Mouse (Mus musculus) liver, embryonic 14.5 days (tissue): ENCODE data around the gene Ppm1m. TPM values are rescaled to one million over a fixed set of nuclear protein-coding genes. Genes with fewer than 3 reads are reported as not detected.
A peak's percentile ranks its signal among the peaks of the same experiment; 100 is the strongest.

Experiments used
- ATAC-seq: fragments of 200-750 bp; cut with Nextera tagmentation; 2 replicates; pipeline ENCODE4 v1.8.0; 2017; ENCODE audit warnings: moderate number of reproducible peaks, mild to moderate bottlenecking, moderate library complexity; ENCODE audit not compliant: insufficient read depth
- DNase-seq, 3 experiments: peaks; one replicate each; pipeline ENCODE4 v3.0.0-alpha.2; 2012 to 2013; ENCODE audit warnings: low read depth in 3 of 3, low spot score in 3 of 3
- H3K27ac ChIP-seq: fragments of 300-500 bp; sonication (generic); 2 replicates; pipeline ENCODE4 v1.5.1; 2014; ENCODE audit warnings: moderate library complexity, mild to moderate bottlenecking, control low read depth, inconsistent platforms
- H3K27me3 ChIP-seq: fragments of 300-500 bp; sonication (generic); 2 replicates; pipeline ENCODE4 v1.6.1; 2014; ENCODE audit warnings: mild to moderate bottlenecking, low read length, moderate library complexity; ENCODE audit not compliant: control insufficient read depth, insufficient read depth
- H3K36me3 ChIP-seq: fragments of 300-500 bp; sonication (generic); replicated peaks from 2 replicates; pipeline ENCODE4 v1.6.1; 2014; ENCODE audit warnings: low read depth; ENCODE audit not compliant: control insufficient read depth, insufficient read depth
- H3K4me1 ChIP-seq, 2 experiments: fragments of 200-500 bp in 1 of 2; fragments of 300-500 bp in 1 of 2; sonication (generic) in 1 of 2; replicated peaks; 2 replicates each; pipeline ENCODE4 v1.6.1; 2012 to 2014; ENCODE audit warnings: antibody characterized with exemption in 1 of 2, inconsistent platforms in 1 of 2, low read length in 1 of 2; ENCODE audit not compliant: control insufficient read depth in 2 of 2, insufficient read depth in 2 of 2
- H3K4me2 ChIP-seq: fragments of 300-500 bp; sonication (generic); 2 replicates; pipeline ENCODE4 v1.6.1; 2014; ENCODE audit warnings: low read depth, mild to moderate bottlenecking, control low read depth, moderate library complexity
- H3K4me3 ChIP-seq, 2 experiments: fragments of 200-500 bp in 1 of 2; fragments of 300-500 bp in 1 of 2; sonication (generic) in 1 of 2; 2 replicates each; pipeline ENCODE4 v1.5.1; 2012 to 2014; ENCODE audit warnings: low read depth in 2 of 2, low read length in 2 of 2, mild to moderate bottlenecking in 2 of 2, control low read depth in 1 of 2, inconsistent platforms in 1 of 2, moderate library complexity in 1 of 2; ENCODE audit not compliant: insufficient read depth in 1 of 2
- H3K9ac ChIP-seq: fragments of 300-500 bp; sonication (generic); replicated peaks from 2 replicates; pipeline ENCODE4 v1.6.1; 2014; ENCODE audit warnings: mild to moderate bottlenecking, control low read depth, moderate library complexity
- H3K9me3 ChIP-seq: fragments of 300-500 bp; sonication (generic); 2 replicates; pipeline ENCODE4 v1.6.1; 2016; ENCODE audit warnings: low read length, mixed read lengths; ENCODE audit not compliant: control insufficient read depth
- CTCF ChIP-seq: IDR thresholded peaks from 2 replicates; pipeline ENCODE4 v1.5.1; 2016; ENCODE audit warnings: antibody characterized with exemption, low read depth, control low read depth
- EP300 ChIP-seq: IDR thresholded peaks from 2 replicates; pipeline ENCODE4 v1.6.1; 2016; ENCODE audit warnings: antibody characterized with exemption, low read depth
- WGBS: fragments of 180-500 bp; shearing (Covaris S2); extraction: QIAGEN DNeasy Blood & Tissue Kit; methylation state at CpG from one replicate; pipeline ENCODE4 v1.1.7; 2014; ENCODE audit not compliant: insufficient replicate concordance; 5-methylcytosine and 5-hydroxymethylcytosine counted together
- microRNA counts: library from miRNA; unstranded; fragments of <30 nt; microRNA quantifications from one replicate; lab custom pipeline; 2016
- microRNA-seq: library from miRNA; unstranded; fragments of <30 nt; microRNA quantifications from one replicate; pipeline ENCODE4, GENCODE M21; 2016
- polyA plus RNA-seq, 2 experiments: library from polyadenylated mRNA; depleted of rRNA in 1 of 2; stranded (reverse) in 1 of 2; unstranded in 1 of 2; fragments of >200 nt; fragmentation: Nextera tagmentation in 1 of 2; extraction: Ambion mirVana in 1 of 2; gene quantifications; 2 replicates each; pipeline versions ENCODE4 v1.2.1 to v1.2.3; 2012 to 2014

The Ppm1m gene
- polyA plus RNA-seq, 2 experiments = 5.9 to 10.0 TPM

- Histone ChIP-seq H3K27me3 (peaks cover 38% of the 10 kb centered on the region), H3K27ac (no peak overlapping the region), H3K36me3 (no peaks in the 10 kb centered on the region), H3K4me1 (no peaks in the 10 kb centered on the region), H3K9me3 (no peaks in the 10 kb centered on the region), H3K4me2 (no peak overlapping the region), H3K9ac (no peak overlapping the region), H3K4me3 (no peak overlapping the region)
- no peak for TF ChIP-seq EP300
- 6% methylated on average over 9 of the region's 10 CpGs for WGBS
- ATAC-seq = no peak
- DNase-seq = no peak
Measured at GRCm38 (mm10) chr9:106147851-106148431, 51.6 kb downstream of the Ppm1m start.

GRCm38 (mm10) chr9:106147281-106147680 lies 52.3 kb downstream of the Ppm1m start:
- H3K4me3 ChIP-seq = no peak overlapping the region
- ATAC-seq = no peak
- TF ChIP-seq CTCF (no peak), EP300 (no peak)
- WGBS = 13% methylated on average over 5 of the region's 5 CpGs
- H3K9ac ChIP-seq = no peak overlapping the region
- H3K4me1 ChIP-seq = no peaks in the 10 kb centered on the region
- DNase-seq = no peak
- peaks cover 38% of the 10 kb centered on the region for H3K27me3 ChIP-seq
- no peaks in the 10 kb centered on the region for H3K9me3 ChIP-seq
- no peak overlapping the region for H3K27ac ChIP-seq
- no peaks in the 10 kb centered on the region for H3K36me3 ChIP-seq
- no peak overlapping the region for H3K4me2 ChIP-seq

GRCm38 (mm10) chr9:106145582-106145981 lies 54.0 kb downstream of the Ppm1m start:
- Histone ChIP-seq H3K4me3 (no peak overlapping the region), H3K9me3 (no peaks in the 10 kb centered on the region), H3K27ac (no peak overlapping the region), H3K4me2 (no peak overlapping the region), H3K36me3 (no peaks in the 10 kb centered on the region), H3K9ac (no peak overlapping the region), H3K27me3 (peaks cover 37% of the 10 kb centered on the region), H3K4me1 (no peaks in the 10 kb centered on the region)
- no peak for TF ChIP-seq CTCF
- no peak for TF ChIP-seq EP300
- 53% methylated on average over 2 of the region's 2 CpGs for WGBS
- DNase-seq (no peak), ATAC-seq (no peak)

MicroRNAs encoded within 50 kb of the gene (microRNA counts, 519-probe panel; counts per million panel counts)
- microRNA mmu-let-7g (lab: Ali Mortazavi, UCI) = 8,626 counts per million, percentile 90 among the panel's probes with 10 or more counts

Small RNAs within 50 kb of the gene (microRNA-seq; reads per million reads assigned to microRNA genes)
- gene Mir135a-1 (2.5 reads per million), gene Mirlet7g (48,381 reads per million, percentile 99 among the genes with 10 or more reads in this experiment)

Other genes starting within 250 kb of the Ppm1m start
- gene Col6a5, start 239.1 kb downstream of the Ppm1m start, polyA plus RNA-seq (2012; rRNA removed) = 0.04 TPM in 1 of 2 replicates, not detected in the other
- gene Col6a5, start 239.1 kb downstream of the Ppm1m start, polyA plus RNA-seq (2014; fragmentation: Nextera tagmentation; extraction: Ambion mirVana) = not detected in 2 replicates
- gene Col6a4, start 103.0 kb downstream of the Ppm1m start, polyA plus RNA-seq (2012; rRNA removed) = 0.09 TPM in 1 of 2 replicates, not detected in the other
- 0.08 TPM in 1 of 2 replicates, not detected in the other for gene Col6a4, start 103.0 kb downstream of the Ppm1m start, polyA plus RNA-seq (2014; fragmentation: Nextera tagmentation; extraction: Ambion mirVana)
- 13.0 and 15.5 TPM in 2 replicates for gene Glyctk, start 41.6 kb downstream of the Ppm1m start, polyA plus RNA-seq (2012; rRNA removed)
- 11.6 and 13.4 TPM in 2 replicates for gene Glyctk, start 41.6 kb downstream of the Ppm1m start, polyA plus RNA-seq (2014; fragmentation: Nextera tagmentation; extraction: Ambion mirVana)
- gene Wdr82, start 28.8 kb downstream of the Ppm1m start, polyA plus RNA-seq (2012; rRNA removed) = 19.9 and 24.5 TPM in 2 replicates
- 6.5 and 8.1 TPM in 2 replicates for gene Wdr82, start 28.8 kb downstream of the Ppm1m start, polyA plus RNA-seq (2014; fragmentation: Nextera tagmentation; extraction: Ambion mirVana)
- gene Twf2, start 3.4 kb upstream of the Ppm1m start, polyA plus RNA-seq (2012; rRNA removed) = 14.3 and 14.9 TPM in 2 replicates
- 18.7 and 19.7 TPM in 2 replicates for gene Twf2, start 3.4 kb upstream of the Ppm1m start, polyA plus RNA-seq (2014; fragmentation: Nextera tagmentation; extraction: Ambion mirVana)
- 0.29 and 0.45 TPM in 2 replicates for gene Tlr9, start 22.9 kb upstream of the Ppm1m start, polyA plus RNA-seq (2012; rRNA removed)
- gene Tlr9, start 22.9 kb upstream of the Ppm1m start, polyA plus RNA-seq (2014; fragmentation: Nextera tagmentation; extraction: Ambion mirVana) = 0.06 and 0.08 TPM in 2 replicates
- 29.2 and 29.8 TPM in 2 replicates for gene Alas1, start 48.9 kb upstream of the Ppm1m start, polyA plus RNA-seq (2012; rRNA removed)
- 36.9 and 43.6 TPM in 2 replicates for gene Alas1, start 48.9 kb upstream of the Ppm1m start, polyA plus RNA-seq (2014; fragmentation: Nextera tagmentation; extraction: Ambion mirVana)
- 17.8 and 18.5 TPM in 2 replicates for gene Poc1a, start 81.3 kb upstream of the Ppm1m start, polyA plus RNA-seq (2012; rRNA removed)
- 21.4 and 23.7 TPM in 2 replicates for gene Poc1a, start 81.3 kb upstream of the Ppm1m start, polyA plus RNA-seq (2014; fragmentation: Nextera tagmentation; extraction: Ambion mirVana)
- 8.2 and 10.0 TPM in 2 replicates for gene Dusp7, start 168.9 kb upstream of the Ppm1m start, polyA plus RNA-seq (2012; rRNA removed)
- gene Dusp7, start 168.9 kb upstream of the Ppm1m start, polyA plus RNA-seq (2014; fragmentation: Nextera tagmentation; extraction: Ambion mirVana) = 4.4 and 4.5 TPM in 2 replicates
- 718 and 743 TPM in 2 replicates for gene Rpl29, start 229.7 kb upstream of the Ppm1m start, polyA plus RNA-seq (2012; rRNA removed)
- gene Rpl29, start 229.7 kb upstream of the Ppm1m start, polyA plus RNA-seq (2014; fragmentation: Nextera tagmentation; extraction: Ambion mirVana) = 713 and 720 TPM in 2 replicates
- gene Acy1, start 238.6 kb upstream of the Ppm1m start, polyA plus RNA-seq (2012; rRNA removed) = 13.6 and 19.5 TPM in 2 replicates
- gene Acy1, start 238.6 kb upstream of the Ppm1m start, polyA plus RNA-seq (2014; fragmentation: Nextera tagmentation; extraction: Ambion mirVana) = 26.7 and 26.8 TPM in 2 replicates
- 17.3 and 23.7 TPM in 2 replicates for gene Abhd14b, start 247.7 kb upstream of the Ppm1m start, polyA plus RNA-seq (2012; rRNA removed)
- gene Abhd14b, start 247.7 kb upstream of the Ppm1m start, polyA plus RNA-seq (2014; fragmentation: Nextera tagmentation; extraction: Ambion mirVana) = 24.9 and 25.2 TPM in 2 replicates
- 14.4 and 16.4 TPM in 2 replicates for gene Abhd14a, start 247.9 kb upstream of the Ppm1m start, polyA plus RNA-seq (2012; rRNA removed)
- gene Abhd14a, start 247.9 kb upstream of the Ppm1m start, polyA plus RNA-seq (2014; fragmentation: Nextera tagmentation; extraction: Ambion mirVana) = 14.3 and 16.3 TPM in 2 replicates